Mouse (Mus musculus): ENCODE measurements around the gene Mettl1. TPM values are rescaled to one million over a fixed set of nuclear protein-coding genes. Genes with fewer than 3 reads are reported as not detected.
"Not testable (repeated sequence)": the region's sequence is repeated elsewhere in the genome, so short reads cannot be mapped to it uniquely, and the experiment has no call there.

Gene Mettl1
- polyA plus RNA-seq, 1 experiment from 2014 or later = 36.5 TPM

- 3% methylated on average over 36 of the region's 36 CpGs for WGBS
- DNase-seq (ENCODE audit: low spot score, missing footprints) = peak; percentile 99
Observed at GRCm38 (mm10) chr10:127070190-127071121, 29.2 kb downstream of the Mettl1 start, which contains the start of gene Tspan31. Gene Tspan31, minus strand, starts transcription at chr10:127070264.

GRCm38 (mm10) chr10:127071203-127071602 is 30.0 kb downstream of the Mettl1 start:
- peak overlapping the region; percentile 79 for H3K4me2 ChIP-seq
- H3K27ac ChIP-seq (ENCODE audit: low read depth, low read length) = no peak overlapping the region
- peaks cover 14% of the 10 kb centered on the region for H3K4me1 ChIP-seq (ENCODE audit: control insufficient read depth, insufficient read depth, low read length)
- WGBS = 82% methylated on average over 9 of the region's 9 CpGs
- peaks cover 15% of the 10 kb centered on the region for H3K36me3 ChIP-seq (ENCODE audit: control insufficient read depth, insufficient read depth, low read length)
- ATAC-seq (ENCODE audit: low FRiP score) = no peak
- no peaks in the 10 kb centered on the region for H3K27me3 ChIP-seq (ENCODE audit: control insufficient read depth, insufficient read depth, low read length)
- no peaks in the 10 kb centered on the region for H3K9me3 ChIP-seq (ENCODE audit: control insufficient read depth, low read length)
- no peak for DNase-seq (ENCODE audit: low spot score, missing footprints)
- peak overlapping the region; percentile 77 for H3K9ac ChIP-seq (ENCODE audit: low read length)
- peak overlapping the region; percentile 63 for H3K4me3 ChIP-seq (ENCODE audit: low read depth, low read length)

More at GRCm38 (mm10) chr10:127070190-127071121, 29.2 kb downstream of the Mettl1 start, which contains the start of gene Tspan31:
- peaks cover 14% of the 10 kb centered on the region for H3K4me1 ChIP-seq (ENCODE audit: control insufficient read depth, insufficient read depth, low read length)
- H3K27me3 ChIP-seq (ENCODE audit: control insufficient read depth, insufficient read depth, low read length) = no peaks in the 10 kb centered on the region
- no peaks in the 10 kb centered on the region for H3K9me3 ChIP-seq (ENCODE audit: control insufficient read depth, low read length)
- peak within 1 kb of the TSS; percentile 63 for H3K4me3 ChIP-seq (ENCODE audit: low read depth, low read length)
- H3K27ac ChIP-seq (ENCODE audit: low read depth, low read length) = peak within 1 kb of the TSS; percentile 88
- ATAC-seq (ENCODE audit: low FRiP score) = peak; percentile 90
- H3K9ac ChIP-seq (ENCODE audit: low read length) = peak within 1 kb of the TSS; percentile 79
- peaks cover 23% of the 10 kb centered on the region for H3K36me3 ChIP-seq (ENCODE audit: control insufficient read depth, insufficient read depth, low read length)
- peak within 1 kb of the TSS; percentile 97 for H3K4me2 ChIP-seq

GRCm38 (mm10) chr10:127072270-127072669 is 31.1 kb downstream of the Mettl1 start:
- H3K4me2 ChIP-seq; H3K9me3 ChIP-seq (ENCODE audit: control insufficient read depth, low read length); H3K9ac ChIP-seq (ENCODE audit: low read length); ATAC-seq (ENCODE audit: low FRiP score); DNase-seq (ENCODE audit: low spot score, missing footprints); H3K27me3 ChIP-seq (ENCODE audit: control insufficient read depth, insufficient read depth, low read length); H3K4me3 ChIP-seq (ENCODE audit: low read depth, low read length); H3K27ac ChIP-seq (ENCODE audit: low read depth, low read length); H3K36me3 ChIP-seq (ENCODE audit: control insufficient read depth, insufficient read depth, low read length): not testable (repeated sequence)
- WGBS = 88% methylated on average over 4 of the region's 4 CpGs
- peaks cover 14% of the 10 kb centered on the region for H3K4me1 ChIP-seq (ENCODE audit: control insufficient read depth, insufficient read depth, low read length)

- not testable (repeated sequence) for H3K9me3 ChIP-seq (ENCODE audit: control insufficient read depth, low read length); H3K4me2 ChIP-seq; H3K27ac ChIP-seq (ENCODE audit: low read depth, low read length); H3K4me3 ChIP-seq (ENCODE audit: low read depth, low read length); H3K9ac ChIP-seq (ENCODE audit: low read length); H3K27me3 ChIP-seq (ENCODE audit: control insufficient read depth, insufficient read depth, low read length); H3K36me3 ChIP-seq (ENCODE audit: control insufficient read depth, insufficient read depth, low read length); ATAC-seq (ENCODE audit: low FRiP score); DNase-seq (ENCODE audit: low spot score, missing footprints)
- peaks cover 17% of the 10 kb centered on the region for H3K4me1 ChIP-seq (ENCODE audit: control insufficient read depth, insufficient read depth, low read length)
- 85% methylated on average over 2 of the region's 2 CpGs for WGBS
Observed at GRCm38 (mm10) chr10:127072969-127073368, 31.8 kb downstream of the Mettl1 start.

GRCm38 (mm10) chr10:127073981-127074380 is 32.8 kb downstream of the Mettl1 start:
- Histone ChIP-seq H3K9me3 (ENCODE audit: control insufficient read depth, low read length) (no peaks in the 10 kb centered on the region), H3K4me1 (ENCODE audit: control insufficient read depth, insufficient read depth, low read length) (peaks cover 18% of the 10 kb centered on the region), H3K9ac (ENCODE audit: low read length) (no peak overlapping the region), H3K4me2 (no peak overlapping the region), H3K27ac (ENCODE audit: low read depth, low read length) (no peak overlapping the region), H3K4me3 (ENCODE audit: low read depth, low read length) (no peak overlapping the region), H3K36me3 (ENCODE audit: control insufficient read depth, insufficient read depth, low read length) (no peaks in the 10 kb centered on the region), H3K27me3 (ENCODE audit: control insufficient read depth, insufficient read depth, low read length) (no peaks in the 10 kb centered on the region)
- DNase-seq (ENCODE audit: low spot score, missing footprints) (no peak), ATAC-seq (ENCODE audit: low FRiP score) (no peak)
- 97% methylated on average over 1 of the region's 1 CpGs for WGBS

- H3K9ac ChIP-seq (ENCODE audit: low read length) = no peak within 1 kb of the TSS
- H3K36me3 ChIP-seq (ENCODE audit: control insufficient read depth, insufficient read depth, low read length) = no peaks in the 10 kb centered on the region
- 68% methylated on average over 9 of the region's 9 CpGs for WGBS
- no peak within 1 kb of the TSS for H3K27ac ChIP-seq (ENCODE audit: low read depth, low read length)
- H3K4me1 ChIP-seq (ENCODE audit: control insufficient read depth, insufficient read depth, low read length) = peaks cover 15% of the 10 kb centered on the region
- no peak within 1 kb of the TSS for H3K4me3 ChIP-seq (ENCODE audit: low read depth, low read length)
- H3K27me3 ChIP-seq (ENCODE audit: control insufficient read depth, insufficient read depth, low read length) = peaks cover 9% of the 10 kb centered on the region
- no peak within 1 kb of the TSS for H3K4me2 ChIP-seq
- H3K9me3 ChIP-seq (ENCODE audit: control insufficient read depth, low read length) = no peaks in the 10 kb centered on the region
- no peak for DNase-seq (ENCODE audit: low spot score, missing footprints)
- no peak for ATAC-seq (ENCODE audit: low FRiP score)
Observed at GRCm38 (mm10) chr10:127075080-127075479, 33.9 kb downstream of the Mettl1 start, which contains the start of gene Agap2. Gene Agap2, plus strand, starts transcription at chr10:127075284.

GRCm38 (mm10) chr10:127075651-127076050 is 34.4 kb downstream of the Mettl1 start:
- Histone ChIP-seq H3K27me3 (ENCODE audit: control insufficient read depth, insufficient read depth, low read length) (peaks cover 15% of the 10 kb centered on the region), H3K9me3 (ENCODE audit: control insufficient read depth, low read length) (no peaks in the 10 kb centered on the region), H3K9ac (ENCODE audit: low read length) (no peak overlapping the region), H3K4me1 (ENCODE audit: control insufficient read depth, insufficient read depth, low read length) (peaks cover 19% of the 10 kb centered on the region), H3K4me2 (no peak overlapping the region), H3K36me3 (ENCODE audit: control insufficient read depth, insufficient read depth, low read length) (no peaks in the 10 kb centered on the region), H3K4me3 (ENCODE audit: low read depth, low read length) (no peak overlapping the region), H3K27ac (ENCODE audit: low read depth, low read length) (no peak overlapping the region)
- DNase-seq (ENCODE audit: low spot score, missing footprints) = no peak
- WGBS = 83% methylated on average over 8 of the region's 8 CpGs
- no peak for ATAC-seq (ENCODE audit: low FRiP score)

GRCm38 (mm10) chr10:127076082-127076481 is 34.9 kb downstream of the Mettl1 start:
- H3K9ac ChIP-seq (ENCODE audit: low read length) = no peak overlapping the region
- H3K4me2 ChIP-seq = no peak overlapping the region
- WGBS = 57% methylated on average over 4 of the region's 4 CpGs
- H3K9me3 ChIP-seq (ENCODE audit: control insufficient read depth, low read length) = no peaks in the 10 kb centered on the region
- no peak overlapping the region for H3K27ac ChIP-seq (ENCODE audit: low read depth, low read length)
- H3K27me3 ChIP-seq (ENCODE audit: control insufficient read depth, insufficient read depth, low read length) = peaks cover 19% of the 10 kb centered on the region
- no peak overlapping the region for H3K4me3 ChIP-seq (ENCODE audit: low read depth, low read length)
- no peaks in the 10 kb centered on the region for H3K36me3 ChIP-seq (ENCODE audit: control insufficient read depth, insufficient read depth, low read length)
- no peak for DNase-seq (ENCODE audit: low spot score, missing footprints)
- H3K4me1 ChIP-seq (ENCODE audit: control insufficient read depth, insufficient read depth, low read length) = peaks cover 24% of the 10 kb centered on the region
- ATAC-seq (ENCODE audit: low FRiP score) = no peak

GRCm38 (mm10) chr10:127077515-127077914 is 36.3 kb downstream of the Mettl1 start:
- Histone ChIP-seq H3K4me3 (ENCODE audit: low read depth, low read length) (no peak overlapping the region), H3K4me1 (ENCODE audit: control insufficient read depth, insufficient read depth, low read length) (peaks cover 32% of the 10 kb centered on the region), H3K4me2 (0 out of 2 replicates have a peak overlapping the region, but pooled peaks have one; percentile 10), H3K9me3 (ENCODE audit: control insufficient read depth, low read length) (no peaks in the 10 kb centered on the region), H3K36me3 (ENCODE audit: control insufficient read depth, insufficient read depth, low read length) (no peaks in the 10 kb centered on the region), H3K27me3 (ENCODE audit: control insufficient read depth, insufficient read depth, low read length) (peaks cover 30% of the 10 kb centered on the region), H3K9ac (ENCODE audit: low read length) (no peak overlapping the region), H3K27ac (ENCODE audit: low read depth, low read length) (no peak overlapping the region; the same call in 1 of the 2 replicates)
- ATAC-seq (ENCODE audit: low FRiP score) (no peak), DNase-seq (ENCODE audit: low spot score, missing footprints) (peak; percentile 81)
- WGBS = 4% methylated on average over 10 of the region's 10 CpGs
